Mouse (Mus musculus): ENCODE results near the gene Ucp2.

DNA sequence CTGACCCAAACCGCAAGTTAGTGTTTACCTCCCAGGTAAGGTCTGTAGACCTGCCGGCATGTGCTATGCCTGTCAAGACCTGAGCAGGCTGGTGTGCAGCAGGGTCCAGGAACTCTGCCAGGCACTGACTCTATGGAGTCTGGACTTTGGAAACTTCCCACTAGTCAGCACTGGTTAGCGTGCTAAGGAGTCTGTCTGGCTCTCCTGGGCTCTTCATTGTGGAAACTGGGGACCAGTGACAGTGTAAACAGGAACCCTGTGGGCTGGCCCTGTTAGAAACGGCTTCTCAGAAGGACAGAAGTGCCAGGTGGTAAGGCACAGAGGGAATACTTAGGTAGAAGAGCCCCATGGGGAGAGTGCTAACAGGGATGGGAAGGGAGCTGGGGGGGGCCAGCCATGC is 27.9 kb upstream of the Ucp2 start:
- TF ChIP-seq CTCF (IDR thresholded peaks at IDR 0.05; ENCODE audit: low read depth, low read length): no peak
- TF ChIP-seq TAL1 (conservative IDR thresholded peaks at IDR 0.05; ENCODE audit: low read depth, low read length): no peak
- no peak for TF ChIP-seq GATA1 (IDR thresholded peaks at IDR 0.05; ENCODE audit: borderline replicate concordance, low read length)
- no peak for TF ChIP-seq POLR2AphosphoS5 (IDR thresholded peaks at IDR 0.05; ENCODE audit: insufficient replicate concordance, low read depth, low read length)
